Mouse (Mus musculus): ENCODE measurements around the gene Ccnjl.

Gene Ccnjl

GRCm38 (mm10) chr11:43492663-43493062 lies 35.9 kb upstream of the Ccnjl start:
- Histone ChIP-seq H3K36me3 (ENCODE audit: insufficient read depth, low read length) (no peaks in the 10 kb centered on the region), H3K9me3 (ENCODE audit: low read length) (no peaks in the 10 kb centered on the region), H3K27me3 (ENCODE audit: insufficient read depth, low read length) (peaks cover 3% of the 10 kb centered on the region; the same call in 1 of the 2 replicates), H3K4me1 (replicated peaks; ENCODE audit: low read depth, low read length) (peaks cover 45% of the 10 kb centered on the region), H3K4me3 (replicated peaks; ENCODE audit: low read length) (no peak overlapping the region)
- no peak for TF ChIP-seq POU5F1 (IDR thresholded peaks at IDR 0.05; ENCODE audit: borderline replicate concordance, low read length)
- peak; percentile 97 for TF ChIP-seq CTCF (conservative IDR thresholded peaks at IDR 0.05; ENCODE audit: low read length)
- no peak for TF ChIP-seq NANOG (IDR thresholded peaks at IDR 0.05; ENCODE audit: borderline replicate concordance, low read length)

GRCm38 (mm10) chr11:43493815-43494409 lies 34.7 kb upstream of the Ccnjl start:
- peaks cover 42% of the 10 kb centered on the region for H3K4me1 ChIP-seq (replicated peaks; ENCODE audit: low read depth, low read length)

GRCm38 (mm10) chr11:43495037-43495436 lies 33.5 kb upstream of the Ccnjl start:
- Histone ChIP-seq H3K4me3 (replicated peaks; ENCODE audit: low read length) (no peak overlapping the region), H3K36me3 (ENCODE audit: insufficient read depth, low read length) (no peaks in the 10 kb centered on the region), H3K4me1 (replicated peaks; ENCODE audit: low read depth, low read length) (peaks cover 42% of the 10 kb centered on the region), H3K27me3 (ENCODE audit: insufficient read depth, low read length) (peaks cover 3% of the 10 kb centered on the region; the same call in 1 of the 2 replicates), H3K9me3 (ENCODE audit: low read length) (peaks cover 5% of the 10 kb centered on the region; the same call in 1 of the 2 replicates)
- TF ChIP-seq CTCF (conservative IDR thresholded peaks at IDR 0.05; ENCODE audit: low read length), result peak; percentile 32
- no peak for TF ChIP-seq POU5F1 (IDR thresholded peaks at IDR 0.05; ENCODE audit: borderline replicate concordance, low read length)

More at GRCm38 (mm10) chr11:43493815-43494409, 34.7 kb upstream of the Ccnjl start:
- Histone ChIP-seq H3K36me3 (ENCODE audit: insufficient read depth, low read length) (no peaks in the 10 kb centered on the region), H3K9me3 (ENCODE audit: low read length) (peaks cover 5% of the 10 kb centered on the region; the same call in 1 of the 2 replicates), H3K4me3 (replicated peaks; ENCODE audit: low read length) (no peak overlapping the region), H3K27me3 (ENCODE audit: insufficient read depth, low read length) (peaks cover 3% of the 10 kb centered on the region; the same call in 1 of the 2 replicates)
- TF ChIP-seq CTCF (conservative IDR thresholded peaks at IDR 0.05; ENCODE audit: low read length) (peak; percentile 93), POU5F1 (IDR thresholded peaks at IDR 0.05; ENCODE audit: borderline replicate concordance, low read length) (no peak), NANOG (IDR thresholded peaks at IDR 0.05; ENCODE audit: borderline replicate concordance, low read length) (no peak)

- H3K27me3 ChIP-seq (ENCODE audit: insufficient read depth, low read length), result peaks cover 3% of the 10 kb centered on the region; the same call in 1 of the 2 replicates
- H3K4me1 ChIP-seq (replicated peaks; ENCODE audit: low read depth, low read length), result peaks cover 42% of the 10 kb centered on the region
- H3K36me3 ChIP-seq (ENCODE audit: insufficient read depth, low read length), result no peaks in the 10 kb centered on the region
- peaks cover 5% of the 10 kb centered on the region; the same call in 1 of the 2 replicates for H3K9me3 ChIP-seq (ENCODE audit: low read length)
- no peak for TF ChIP-seq POU5F1 (IDR thresholded peaks at IDR 0.05; ENCODE audit: borderline replicate concordance, low read length)
- no peak for TF ChIP-seq CTCF (conservative IDR thresholded peaks at IDR 0.05; ENCODE audit: low read length)
- TF ChIP-seq NANOG (IDR thresholded peaks at IDR 0.05; ENCODE audit: borderline replicate concordance, low read length), result no peak
- H3K4me3 ChIP-seq (replicated peaks; ENCODE audit: low read length), result no peak overlapping the region
Observed at GRCm38 (mm10) chr11:43495532-43495931, 33.1 kb upstream of the Ccnjl start.

GRCm38 (mm10) chr11:43501256-43501655 lies 27.3 kb upstream of the Ccnjl start:
- peaks cover 5% of the 10 kb centered on the region; the same call in 1 of the 2 replicates for H3K9me3 ChIP-seq (ENCODE audit: low read length)

GRCm38 (mm10) chr11:43505188-43505587 lies 23.4 kb upstream of the Ccnjl start:
- H3K4me3 ChIP-seq (replicated peaks; ENCODE audit: low read length), result no peak overlapping the region
- no peaks in the 10 kb centered on the region for H3K9me3 ChIP-seq (ENCODE audit: low read length)
- no peak for TF ChIP-seq CTCF (conservative IDR thresholded peaks at IDR 0.05; ENCODE audit: low read length)
- TF ChIP-seq NANOG (IDR thresholded peaks at IDR 0.05; ENCODE audit: borderline replicate concordance, low read length), result no peak
- TF ChIP-seq POU5F1 (IDR thresholded peaks at IDR 0.05; ENCODE audit: borderline replicate concordance, low read length), result no peak
- H3K36me3 ChIP-seq (ENCODE audit: insufficient read depth, low read length), result no peaks in the 10 kb centered on the region
- H3K4me1 ChIP-seq (replicated peaks; ENCODE audit: low read depth, low read length), result no peaks in the 10 kb centered on the region
- H3K27me3 ChIP-seq (ENCODE audit: insufficient read depth, low read length), result 0 out of 2 replicates have a peak, but pooled peaks cover 2% of the 10 kb centered on the region

More at GRCm38 (mm10) chr11:43501256-43501655, 27.3 kb upstream of the Ccnjl start:
- no peaks in the 10 kb centered on the region for H3K27me3 ChIP-seq (ENCODE audit: insufficient read depth, low read length)
- no peak overlapping the region for H3K4me3 ChIP-seq (replicated peaks; ENCODE audit: low read length)
- no peaks in the 10 kb centered on the region for H3K36me3 ChIP-seq (ENCODE audit: insufficient read depth, low read length)
- TF ChIP-seq NANOG (IDR thresholded peaks at IDR 0.05; ENCODE audit: borderline replicate concordance, low read length) (no peak), CTCF (conservative IDR thresholded peaks at IDR 0.05; ENCODE audit: low read length) (no peak), POU5F1 (IDR thresholded peaks at IDR 0.05; ENCODE audit: borderline replicate concordance, low read length) (no peak)
- peaks cover 11% of the 10 kb centered on the region for H3K4me1 ChIP-seq (replicated peaks; ENCODE audit: low read depth, low read length)

GRCm38 (mm10) chr11:43507976-43508375 lies 20.6 kb upstream of the Ccnjl start:
- TF ChIP-seq POU5F1 (IDR thresholded peaks at IDR 0.05; ENCODE audit: borderline replicate concordance, low read length) (no peak), NANOG (IDR thresholded peaks at IDR 0.05; ENCODE audit: borderline replicate concordance, low read length) (no peak), CTCF (conservative IDR thresholded peaks at IDR 0.05; ENCODE audit: low read length) (no peak)
- Histone ChIP-seq H3K36me3 (ENCODE audit: insufficient read depth, low read length) (no peaks in the 10 kb centered on the region), H3K27me3 (ENCODE audit: insufficient read depth, low read length) (0 out of 2 replicates have a peak, but pooled peaks cover 2% of the 10 kb centered on the region), H3K9me3 (ENCODE audit: low read length) (no peaks in the 10 kb centered on the region), H3K4me3 (replicated peaks; ENCODE audit: low read length) (no peak overlapping the region), H3K4me1 (replicated peaks; ENCODE audit: low read depth, low read length) (peaks cover 12% of the 10 kb centered on the region)

GRCm38 (mm10) chr11:43509878-43510277 lies 18.7 kb upstream of the Ccnjl start:
- Histone ChIP-seq H3K9me3 (ENCODE audit: low read length) (no peaks in the 10 kb centered on the region), H3K36me3 (ENCODE audit: insufficient read depth, low read length) (no peaks in the 10 kb centered on the region), H3K4me3 (replicated peaks; ENCODE audit: low read length) (no peak overlapping the region), H3K4me1 (replicated peaks; ENCODE audit: low read depth, low read length) (peaks cover 25% of the 10 kb centered on the region), H3K27me3 (ENCODE audit: insufficient read depth, low read length) (peaks cover 4% of the 10 kb centered on the region; the same call in 1 of the 2 replicates)
- TF ChIP-seq NANOG (IDR thresholded peaks at IDR 0.05; ENCODE audit: borderline replicate concordance, low read length) (no peak), CTCF (conservative IDR thresholded peaks at IDR 0.05; ENCODE audit: low read length) (no peak), POU5F1 (IDR thresholded peaks at IDR 0.05; ENCODE audit: borderline replicate concordance, low read length) (no peak)
